Mouse (Mus musculus) small intestine, adult 2 months (tissue): ENCODE results near the gene Sae1.
A peak's percentile ranks its signal among the peaks of the same experiment; 100 is the strongest.

Experiments
- CTCF ChIP-seq: fragments of 200-500 bp; IDR thresholded peaks from 2 replicates; pipeline ENCODE4 v1.5.1; 2012; ENCODE audit warnings: low read depth, mild to moderate bottlenecking, control low read depth, inconsistent platforms, low read length, moderate library complexity, mixed read lengths; ENCODE audit not compliant: insufficient replicate concordance, insufficient read length; ENCODE audit errors: extremely low read depth
- POLR2A ChIP-seq: fragments of 200-500 bp; IDR thresholded peaks from 2 replicates; pipeline ENCODE4 v1.6.1; 2012; ENCODE audit warnings: low read depth, mild to moderate bottlenecking, control low read depth, inconsistent platforms, low read length, moderate library complexity

DNA sequence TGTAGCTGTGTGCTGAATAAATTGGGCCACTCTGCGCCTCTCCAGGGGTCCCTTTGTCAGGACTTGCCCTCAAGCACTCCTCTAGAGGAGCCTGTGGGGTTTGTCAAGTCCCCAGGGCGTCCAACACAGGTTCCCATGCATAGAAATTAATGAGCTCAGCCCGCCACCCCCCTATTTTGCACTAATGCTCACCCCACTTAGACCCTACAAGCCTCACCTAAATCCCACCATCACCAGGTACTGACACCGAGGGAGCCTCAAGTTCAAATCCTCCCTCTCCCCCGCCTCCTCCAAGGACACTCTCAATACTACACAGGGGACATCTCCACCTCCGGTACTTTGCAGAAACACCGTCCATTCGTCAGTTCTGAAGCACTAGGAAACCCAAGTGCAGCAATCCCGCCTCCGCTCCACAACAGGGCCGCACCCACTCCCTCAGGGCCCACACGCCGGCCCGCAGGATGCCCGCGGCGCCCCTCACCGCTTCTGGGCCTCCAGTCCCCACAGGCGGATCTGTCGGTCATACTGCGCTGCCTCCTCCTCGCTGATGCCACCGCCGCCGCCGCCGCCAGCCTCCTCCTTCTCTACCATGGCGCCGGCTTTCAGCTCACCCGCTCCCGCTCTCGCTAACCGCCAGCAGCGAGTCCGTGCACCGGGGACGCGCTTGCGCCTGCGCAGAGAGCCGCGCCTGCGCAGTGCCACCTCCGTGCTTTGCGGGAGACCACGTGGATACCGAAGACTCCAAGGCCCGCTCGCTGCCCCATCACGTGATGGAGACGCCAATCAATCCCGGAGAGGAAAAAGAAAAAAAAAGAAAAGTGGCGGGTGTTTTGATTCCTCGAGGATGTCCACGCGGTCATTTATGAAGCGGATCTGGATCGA lies at the start of gene Sae1:
- TF ChIP-seq CTCF (no peak), POLR2A (0 out of 2 replicates have a peak, but pooled peaks have one; percentile 54)
